In genomic region chr3:137686932-137687331, GRCm38 (mm10) we compare ENCODE assay signal across 34 mouse cellular contexts. TPM values are rescaled to one million over a fixed set of nuclear protein-coding genes. Genes with fewer than 3 reads are reported as not detected.
"Had no signal": no experiment of that assay in that cellular context is flagged by ENCODE, and none has a peak within 500 bp of the region (broad histone marks: within the 10 kb centered on the region; RNA-seq: fewer than 3 reads in every experiment).

No protein-coding gene starts in this region.

- H3K9ac ChIP-seq: embryonic facial prominence, embryonic 12.5 days; embryonic facial prominence, embryonic 13.5 days; embryonic facial prominence, embryonic 15.5 days; forebrain, embryonic 12.5 days; forebrain, embryonic 13.5 days; forebrain, embryonic 15.5 days; forebrain, postnatal 0 days had no signal

- H3K4me3 ChIP-seq: embryonic facial prominence, embryonic 10.5 days; embryonic facial prominence, embryonic 12.5 days; embryonic facial prominence, embryonic 13.5 days; embryonic facial prominence, embryonic 15.5 days; erythroblast, embryonic 14.5 days; forebrain, embryonic 10.5 days; forebrain, embryonic 12.5 days; forebrain, embryonic 13.5 days; forebrain, embryonic 15.5 days; gastrocnemius, adult 2 months had no signal

- DNase-seq: cerebellum, adult 18-20 months; cerebellum, adult 2 months; cerebellum, adult 8-10 months; cerebellum, adult 9-10 months; cerebellum, adult 9-11 months; cerebellum, postnatal 10 days; cerebellum, postnatal 14 days; cerebellum, postnatal 25 days; cerebellum, postnatal 36 days; embryo, embryonic 11 days; forebrain, postnatal 0 days; gastrocnemius, adult 2 months; gastrocnemius, postnatal 10 days; gastrocnemius, postnatal 14 days; gastrocnemius, postnatal 25 days; gastrocnemius, postnatal 36 days; heart, adult 11 months had no signal

- H3K36me3 ChIP-seq: embryonic facial prominence, embryonic 10.5 days; embryonic facial prominence, embryonic 12.5 days; embryonic facial prominence, embryonic 13.5 days; embryonic facial prominence, embryonic 15.5 days; forebrain, embryonic 10.5 days; forebrain, embryonic 12.5 days; forebrain, embryonic 15.5 days had no signal

- H3K27ac ChIP-seq: embryonic facial prominence, embryonic 10.5 days; embryonic facial prominence, embryonic 12.5 days; embryonic facial prominence, embryonic 13.5 days; embryonic facial prominence, embryonic 15.5 days; forebrain, embryonic 10.5 days; forebrain, embryonic 12.5 days; forebrain, embryonic 13.5 days; forebrain, embryonic 15.5 days; gastrocnemius, adult 2 months had no signal

- H3K9me3 ChIP-seq: embryonic facial prominence, embryonic 10.5 days; embryonic facial prominence, embryonic 12.5 days; embryonic facial prominence, embryonic 13.5 days; embryonic facial prominence, embryonic 15.5 days; forebrain, embryonic 10.5 days; forebrain, embryonic 12.5 days; forebrain, embryonic 13.5 days; forebrain, embryonic 15.5 days had no signal

- ATAC-seq: forebrain, embryonic 13.5 days; forebrain, embryonic 14.5 days; forebrain, embryonic 15.5 days; forebrain, embryonic 16.5 days; forebrain, postnatal 0 days had no signal

- H3K27me3 ChIP-seq: embryonic facial prominence, embryonic 12.5 days; embryonic facial prominence, embryonic 13.5 days; embryonic facial prominence, embryonic 15.5 days; forebrain, embryonic 12.5 days; forebrain, embryonic 13.5 days; forebrain, embryonic 15.5 days had no signal

- H3K4me2 ChIP-seq: embryonic facial prominence, embryonic 12.5 days; embryonic facial prominence, embryonic 13.5 days; embryonic facial prominence, embryonic 15.5 days; forebrain, embryonic 12.5 days; forebrain, embryonic 13.5 days; forebrain, embryonic 15.5 days had no signal

RNA-seq across cellular contexts. Expression of gene Gm21962, which starts 15.6 kb away (rescaled TPM):
- polyA plus RNA-seq: cerebellum, adult 2 months; cortical plate, adult 2 months; embryonic facial prominence, embryonic 10.5 days; embryonic facial prominence, embryonic 11.5 days; embryonic facial prominence, embryonic 12.5 days; embryonic facial prominence, embryonic 13.5 days; embryonic facial prominence, embryonic 14.5 days; embryonic facial prominence, embryonic 15.5 days; erythroblast, embryonic 14.5 days; forebrain, embryonic 10.5 days; forebrain, embryonic 11.5 days; forebrain, embryonic 12.5 days; forebrain, embryonic 13.5 days; forebrain, embryonic 14.5 days; forebrain, embryonic 15.5 days; forebrain, embryonic 16.5 days; forebrain, postnatal 0 days; frontal cortex, adult 2 months; gonadal fat pad, adult 2 months had no signal
